Mouse (Mus musculus): ENCODE results near the gene Gata5. TPM values are rescaled to one million over a fixed set of nuclear protein-coding genes. Genes with fewer than 3 reads are reported as not detected.

Gene Gata5
- polyA plus RNA-seq (2015; fragmentation: Nextera tagmentation; extraction: Ambion mirVana): 3.9 and 5.7 TPM in 2 replicates

DNA sequence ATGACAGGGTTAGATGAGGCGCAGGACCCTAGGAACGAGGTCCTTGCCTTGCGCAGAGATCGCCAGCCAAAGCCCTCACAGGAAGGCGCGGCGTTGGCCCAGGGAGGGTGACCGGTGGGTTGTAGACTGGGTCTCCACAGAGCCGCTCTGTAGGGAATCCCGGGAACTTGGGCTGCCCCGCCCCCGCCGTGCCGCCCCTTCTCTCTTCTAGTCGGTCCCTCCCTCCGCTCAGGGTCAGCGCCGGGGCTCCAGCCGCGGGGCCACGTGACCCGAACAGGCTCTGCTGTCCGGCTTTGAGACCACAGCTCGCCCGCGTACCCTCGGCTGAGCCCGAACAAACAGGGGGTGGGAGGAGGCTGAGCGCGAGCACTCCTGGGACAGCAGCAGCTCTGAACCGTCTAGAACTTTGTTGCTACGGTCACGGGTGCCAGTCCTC lies at the start of gene Gata5:
Gata5 (minus strand) TSS at position 149 of the 436 bp plus-strand sequence.
- ATAC-seq (replicated peaks; ENCODE audit: extremely low read depth, insufficient read depth, low FRiP score): peak; percentile 71
- Histone ChIP-seq H3K4me3 (ENCODE audit: low read length) (peak within 1 kb of the TSS; percentile 61), H3K27me3 (ENCODE audit: control insufficient read depth, insufficient read depth, low read length) (peaks cover 9% of the 10 kb centered on the region; the same call in 1 of the 2 replicates), H3K4me1 (ENCODE audit: control insufficient read depth, insufficient read depth, low read length) (peaks cover 14% of the 10 kb centered on the region), H3K4me2 (ENCODE audit: low read depth, low read length) (peak within 1 kb of the TSS; percentile 78), H3K27ac (ENCODE audit: low read length) (peak within 1 kb of the TSS; percentile 68), H3K9me3 (replicated peaks; ENCODE audit: control insufficient read depth, low read length) (no peaks in the 10 kb centered on the region), H3K9ac (ENCODE audit: low read length) (peak within 1 kb of the TSS; percentile 76), H3K36me3 (ENCODE audit: control insufficient read depth, insufficient read depth) (no peaks in the 10 kb centered on the region)
- WGBS: 2% methylated on average over 28 of the region's 33 CpGs

DNA sequence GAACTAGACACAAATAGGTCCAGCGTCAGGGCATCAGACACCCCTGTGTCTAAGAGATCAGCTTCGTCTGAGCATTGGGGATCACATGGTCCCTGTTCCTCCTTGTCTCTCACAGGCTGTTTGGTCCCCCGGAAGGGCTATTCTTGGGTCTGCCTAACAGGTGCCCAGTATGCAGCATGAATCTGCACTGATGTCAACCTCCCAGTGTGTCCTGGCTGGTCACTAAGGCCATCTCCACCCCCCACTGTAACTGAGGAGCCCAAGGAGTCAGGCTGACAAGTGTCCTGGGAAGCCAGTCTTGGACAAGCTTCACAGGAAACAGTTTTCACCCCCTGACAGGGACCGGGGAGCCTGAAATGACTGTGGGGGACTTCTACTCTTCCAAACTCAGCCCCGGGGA lies 42.2 kb upstream of the Gata5 start:
- H3K36me3 ChIP-seq (ENCODE audit: control insufficient read depth, insufficient read depth): no peaks in the 10 kb centered on the region
- H3K4me1 ChIP-seq (ENCODE audit: control insufficient read depth, insufficient read depth, low read length): peaks cover 5% of the 10 kb centered on the region; the same call in 1 of the 2 replicates
- H3K27ac ChIP-seq (ENCODE audit: low read length): no peak overlapping the region
- no peak overlapping the region for H3K9ac ChIP-seq (ENCODE audit: low read length)
- no peak overlapping the region for H3K4me3 ChIP-seq (ENCODE audit: low read length)
- no peak for ATAC-seq (replicated peaks; ENCODE audit: extremely low read depth, insufficient read depth, low FRiP score)
- H3K4me2 ChIP-seq (ENCODE audit: low read depth, low read length): no peak overlapping the region
- no peaks in the 10 kb centered on the region for H3K27me3 ChIP-seq (ENCODE audit: control insufficient read depth, insufficient read depth, low read length)
- no peaks in the 10 kb centered on the region for H3K9me3 ChIP-seq (replicated peaks; ENCODE audit: control insufficient read depth, low read length)
- 79% methylated on average over 5 of the region's 5 CpGs for WGBS

- peaks cover 5% of the 10 kb centered on the region; the same call in 1 of the 2 replicates for H3K4me1 ChIP-seq (ENCODE audit: control insufficient read depth, insufficient read depth, low read length)
- H3K9ac ChIP-seq (ENCODE audit: low read length): no peak overlapping the region
- H3K27ac ChIP-seq (ENCODE audit: low read length): no peak overlapping the region
- H3K27me3 ChIP-seq (ENCODE audit: control insufficient read depth, insufficient read depth, low read length): no peaks in the 10 kb centered on the region
- no peaks in the 10 kb centered on the region for H3K36me3 ChIP-seq (ENCODE audit: control insufficient read depth, insufficient read depth)
- no peak overlapping the region for H3K4me3 ChIP-seq (ENCODE audit: low read length)
- no peaks in the 10 kb centered on the region for H3K9me3 ChIP-seq (replicated peaks; ENCODE audit: control insufficient read depth, low read length)
- no peak overlapping the region for H3K4me2 ChIP-seq (ENCODE audit: low read depth, low read length)
- no peak for ATAC-seq (replicated peaks; ENCODE audit: extremely low read depth, insufficient read depth, low FRiP score)
- WGBS: 83% methylated on average over 10 of the region's 10 CpGs
Observed at GRCm38 (mm10) chr2:180373256-180373655, 38.8 kb upstream of the Gata5 start.

- 67% methylated on average over 5 of the region's 5 CpGs for WGBS
- ATAC-seq (replicated peaks; ENCODE audit: extremely low read depth, insufficient read depth, low FRiP score): no peak
- Histone ChIP-seq H3K27ac (ENCODE audit: low read length) (no peak overlapping the region), H3K36me3 (ENCODE audit: control insufficient read depth, insufficient read depth) (no peaks in the 10 kb centered on the region), H3K4me3 (ENCODE audit: low read length) (no peak overlapping the region), H3K4me1 (ENCODE audit: control insufficient read depth, insufficient read depth, low read length) (peaks cover 2% of the 10 kb centered on the region; the same call in 1 of the 2 replicates), H3K9me3 (replicated peaks; ENCODE audit: control insufficient read depth, low read length) (no peaks in the 10 kb centered on the region), H3K4me2 (ENCODE audit: low read depth, low read length) (no peak overlapping the region), H3K9ac (ENCODE audit: low read length) (no peak overlapping the region), H3K27me3 (ENCODE audit: control insufficient read depth, insufficient read depth, low read length) (no peaks in the 10 kb centered on the region)
Observed at GRCm38 (mm10) chr2:180368359-180368758, 33.9 kb upstream of the Gata5 start.

DNA sequence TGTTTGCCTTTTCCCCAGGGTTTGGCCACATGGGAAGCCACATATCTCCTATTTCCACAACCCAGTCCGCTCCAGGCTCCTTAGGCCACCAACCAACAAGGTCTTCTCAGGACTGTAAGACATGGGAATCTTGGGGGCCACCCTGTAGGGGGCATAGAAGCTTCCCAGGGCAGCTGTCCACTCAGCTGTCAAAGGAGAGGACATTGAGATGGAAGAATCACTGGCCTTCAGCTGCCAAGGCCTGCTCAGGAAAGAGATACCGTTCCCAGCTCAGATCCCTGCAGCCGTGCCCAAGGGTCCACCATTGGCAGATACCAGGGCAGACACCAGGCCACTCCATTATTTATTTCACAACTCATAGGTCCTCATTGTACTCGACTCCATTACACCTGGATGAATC lies 32.9 kb upstream of the Gata5 start:
- no peak overlapping the region for H3K4me2 ChIP-seq (ENCODE audit: low read depth, low read length)
- no peak overlapping the region for H3K4me3 ChIP-seq (ENCODE audit: low read length)
- H3K9ac ChIP-seq (ENCODE audit: low read length): no peak overlapping the region
- H3K36me3 ChIP-seq (ENCODE audit: control insufficient read depth, insufficient read depth): no peaks in the 10 kb centered on the region
- no peak overlapping the region for H3K27ac ChIP-seq (ENCODE audit: low read length)
- ATAC-seq (replicated peaks; ENCODE audit: extremely low read depth, insufficient read depth, low FRiP score): no peak
- H3K27me3 ChIP-seq (ENCODE audit: control insufficient read depth, insufficient read depth, low read length): no peaks in the 10 kb centered on the region
- peaks cover 9% of the 10 kb centered on the region for H3K4me1 ChIP-seq (ENCODE audit: control insufficient read depth, insufficient read depth, low read length)
- H3K9me3 ChIP-seq (replicated peaks; ENCODE audit: control insufficient read depth, low read length): no peaks in the 10 kb centered on the region
- WGBS: 86% methylated on average over 4 of the region's 4 CpGs

GRCm38 (mm10) chr2:180363434-180363720 lies 28.9 kb upstream of the Gata5 start:
- Histone ChIP-seq H3K9me3 (replicated peaks; ENCODE audit: control insufficient read depth, low read length) (no peaks in the 10 kb centered on the region), H3K27ac (ENCODE audit: low read length) (no peak overlapping the region), H3K4me2 (ENCODE audit: low read depth, low read length) (no peak overlapping the region), H3K36me3 (ENCODE audit: control insufficient read depth, insufficient read depth) (no peaks in the 10 kb centered on the region), H3K27me3 (ENCODE audit: control insufficient read depth, insufficient read depth, low read length) (no peaks in the 10 kb centered on the region), H3K4me3 (ENCODE audit: low read length) (no peak overlapping the region), H3K4me1 (ENCODE audit: control insufficient read depth, insufficient read depth, low read length) (peaks cover 18% of the 10 kb centered on the region), H3K9ac (ENCODE audit: low read length) (no peak overlapping the region)
- no peak for ATAC-seq (replicated peaks; ENCODE audit: extremely low read depth, insufficient read depth, low FRiP score)
- 70% methylated on average over 3 of the region's 3 CpGs for WGBS

DNA sequence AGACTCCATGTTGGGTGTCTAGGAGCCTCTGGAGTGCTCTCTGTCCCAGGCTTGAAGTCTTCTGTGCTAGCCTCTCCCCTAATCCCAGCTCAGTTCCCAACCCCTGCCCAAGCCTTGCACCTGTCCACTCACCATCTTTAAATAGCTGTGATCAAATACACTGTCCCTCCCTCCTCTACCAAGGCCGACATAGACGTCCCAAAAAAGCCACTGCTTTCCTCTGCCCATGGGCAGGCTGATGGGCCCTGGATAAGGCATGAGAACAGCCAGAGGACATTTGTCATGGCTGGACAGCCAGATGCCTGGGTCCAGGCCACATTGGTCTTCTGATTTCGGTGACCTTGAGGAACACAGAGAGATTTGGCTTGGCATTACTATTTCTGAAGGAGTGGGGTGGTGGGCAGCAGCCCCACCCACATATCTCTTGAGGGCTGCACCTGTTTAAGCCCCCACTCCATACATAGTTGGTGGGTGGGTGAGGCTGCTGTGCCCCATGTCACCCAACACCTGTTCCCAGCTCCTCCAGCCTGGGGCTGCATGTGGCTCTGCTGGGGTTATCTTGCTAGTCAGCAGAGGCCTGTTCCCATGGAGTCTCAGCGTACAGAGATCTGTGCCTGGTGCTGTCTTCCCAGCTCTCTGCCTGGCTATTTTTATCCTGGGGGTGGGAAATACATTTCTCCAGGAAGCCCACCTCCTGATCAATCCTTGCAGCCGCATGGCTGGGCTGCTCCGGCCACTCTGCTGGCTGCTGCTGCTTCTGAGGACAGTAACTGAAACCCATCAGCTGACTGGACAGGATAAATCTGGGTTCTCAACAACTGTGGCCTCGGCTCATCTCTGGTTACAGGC lies 28.3 kb upstream of the Gata5 start:
- Histone ChIP-seq H3K4me2 (ENCODE audit: low read depth, low read length) (no peak overlapping the region), H3K4me3 (ENCODE audit: low read length) (no peak overlapping the region), H3K36me3 (ENCODE audit: control insufficient read depth, insufficient read depth) (no peaks in the 10 kb centered on the region), H3K27me3 (ENCODE audit: control insufficient read depth, insufficient read depth, low read length) (no peaks in the 10 kb centered on the region), H3K27ac (ENCODE audit: low read length) (peak overlapping the region; percentile 82), H3K4me1 (ENCODE audit: control insufficient read depth, insufficient read depth, low read length) (peaks cover 18% of the 10 kb centered on the region), H3K9ac (ENCODE audit: low read length) (0 out of 2 replicates have a peak overlapping the region, but pooled peaks have one; percentile 5), H3K9me3 (replicated peaks; ENCODE audit: control insufficient read depth, low read length) (no peaks in the 10 kb centered on the region)
- 36% methylated on average over 7 of the region's 7 CpGs for WGBS
- no peak; the same call in 1 of the 2 replicates for ATAC-seq (replicated peaks; ENCODE audit: extremely low read depth, insufficient read depth, low FRiP score)

DNA sequence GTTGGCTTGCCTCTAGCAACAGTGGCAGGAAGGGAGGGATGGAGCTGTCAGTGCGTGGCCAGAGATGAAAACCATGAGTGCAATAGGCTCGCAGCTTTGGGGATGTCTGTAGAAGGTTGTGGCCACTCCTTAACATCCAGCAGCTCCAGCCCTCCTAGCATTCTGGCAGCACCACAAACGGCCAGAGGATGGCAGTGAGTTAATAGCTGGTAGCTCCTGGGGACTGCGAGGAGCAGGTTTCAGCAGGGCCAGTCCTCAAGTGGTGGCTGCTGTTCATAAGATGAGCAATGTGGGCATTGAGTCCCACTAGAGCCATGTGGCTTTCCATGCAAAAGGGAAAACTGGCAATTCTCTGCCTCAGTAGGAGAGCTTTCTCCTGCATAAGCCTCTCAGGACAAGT lies 24.6 kb upstream of the Gata5 start:
- Histone ChIP-seq H3K27ac (ENCODE audit: low read length) (no peak overlapping the region), H3K4me1 (ENCODE audit: control insufficient read depth, insufficient read depth, low read length) (peaks cover 21% of the 10 kb centered on the region), H3K9ac (ENCODE audit: low read length) (no peak overlapping the region), H3K4me2 (ENCODE audit: low read depth, low read length) (no peak overlapping the region), H3K27me3 (ENCODE audit: control insufficient read depth, insufficient read depth, low read length) (no peaks in the 10 kb centered on the region), H3K9me3 (replicated peaks; ENCODE audit: control insufficient read depth, low read length) (no peaks in the 10 kb centered on the region), H3K4me3 (ENCODE audit: low read length) (no peak overlapping the region), H3K36me3 (ENCODE audit: control insufficient read depth, insufficient read depth) (no peaks in the 10 kb centered on the region)
- WGBS: 5% methylated on average over 4 of the region's 4 CpGs
- ATAC-seq (replicated peaks; ENCODE audit: extremely low read depth, insufficient read depth, low FRiP score): peak; percentile 82

DNA sequence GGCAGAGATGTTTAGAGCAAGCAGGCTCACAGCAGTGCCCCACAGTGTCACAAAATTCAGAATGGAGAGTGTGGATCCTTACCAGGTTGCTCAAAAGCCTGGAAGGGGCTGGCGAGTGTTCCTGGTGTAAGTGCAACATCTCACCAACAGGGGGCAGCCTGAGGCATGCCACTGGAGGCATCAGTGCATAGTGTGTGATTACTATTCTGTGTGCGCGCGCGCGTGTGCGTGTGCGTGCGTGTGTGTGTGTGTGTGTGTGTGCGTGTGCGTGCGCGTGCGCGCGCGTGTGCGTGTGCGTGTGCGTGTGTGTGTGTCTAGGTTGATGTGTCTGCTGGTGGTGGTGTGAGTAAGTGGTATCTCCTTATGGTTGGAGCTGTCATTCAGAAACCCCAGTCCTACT lies 18.8 kb upstream of the Gata5 start:
- Histone ChIP-seq H3K9me3 (replicated peaks; ENCODE audit: control insufficient read depth, low read length) (no peaks in the 10 kb centered on the region), H3K4me2 (ENCODE audit: low read depth, low read length) (no peak overlapping the region), H3K9ac (ENCODE audit: low read length) (no peak overlapping the region), H3K27me3 (ENCODE audit: control insufficient read depth, insufficient read depth, low read length) (no peaks in the 10 kb centered on the region), H3K36me3 (ENCODE audit: control insufficient read depth, insufficient read depth) (no peaks in the 10 kb centered on the region), H3K4me1 (ENCODE audit: control insufficient read depth, insufficient read depth, low read length) (peaks cover 3% of the 10 kb centered on the region; the same call in 1 of the 2 replicates), H3K4me3 (ENCODE audit: low read length) (no peak overlapping the region), H3K27ac (ENCODE audit: low read length) (no peak overlapping the region)
- 39% methylated on average over 20 of the region's 20 CpGs for WGBS
- no peak for ATAC-seq (replicated peaks; ENCODE audit: extremely low read depth, insufficient read depth, low FRiP score)

Measured in heart, embryonic 16.5 days (tissue).